Mouse (Mus musculus): Measurements from ENCODE around the gene Gse1. TPM values are rescaled to one million over a fixed set of nuclear protein-coding genes. Genes with fewer than 3 reads are reported as not detected.

The Gse1 gene
- polyA plus RNA-seq, 1 experiment from 2014 or later, result 9.6 TPM

DNA sequence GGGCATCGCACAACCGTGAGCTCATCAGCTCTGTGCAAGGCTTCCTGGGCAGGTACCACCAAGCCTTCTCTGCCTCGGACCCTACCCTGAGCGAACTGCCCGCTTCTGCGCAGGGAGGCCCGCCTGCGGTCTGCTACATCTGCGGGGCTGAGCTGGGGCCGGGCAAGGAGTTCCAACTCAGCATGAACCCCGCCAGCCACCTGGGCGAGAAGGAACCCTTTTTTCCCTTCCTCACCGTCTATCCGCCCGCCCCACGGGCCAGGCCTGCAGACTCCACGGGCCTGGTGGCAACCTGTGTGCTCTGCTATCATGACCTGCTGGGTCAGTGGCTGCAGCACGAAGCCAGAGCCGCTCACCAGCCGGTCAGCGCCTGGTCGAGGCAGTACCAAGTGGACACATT lies 1.8 kb downstream of the Gse1 start:
- WGBS, result 14% methylated on average over 22 of the region's 22 CpGs
- Histone ChIP-seq H3K27ac (no peak overlapping the region; the same call in 1 of the 2 replicates), H3K4me2 (peak overlapping the region; percentile 98), H3K4me3 (peak overlapping the region; percentile 64), H3K36me3 (no peaks in the 10 kb centered on the region), H3K4me1 (peaks cover 81% of the 10 kb centered on the region), H3K27me3 (peaks cover 31% of the 10 kb centered on the region), H3K9ac (peak overlapping the region; percentile 55), H3K9me3 (no peaks in the 10 kb centered on the region)
- ATAC-seq (ENCODE audit: borderline replicate concordance, extremely low read depth, low FRiP score, low TSS enrichment), result no peak

DNA sequence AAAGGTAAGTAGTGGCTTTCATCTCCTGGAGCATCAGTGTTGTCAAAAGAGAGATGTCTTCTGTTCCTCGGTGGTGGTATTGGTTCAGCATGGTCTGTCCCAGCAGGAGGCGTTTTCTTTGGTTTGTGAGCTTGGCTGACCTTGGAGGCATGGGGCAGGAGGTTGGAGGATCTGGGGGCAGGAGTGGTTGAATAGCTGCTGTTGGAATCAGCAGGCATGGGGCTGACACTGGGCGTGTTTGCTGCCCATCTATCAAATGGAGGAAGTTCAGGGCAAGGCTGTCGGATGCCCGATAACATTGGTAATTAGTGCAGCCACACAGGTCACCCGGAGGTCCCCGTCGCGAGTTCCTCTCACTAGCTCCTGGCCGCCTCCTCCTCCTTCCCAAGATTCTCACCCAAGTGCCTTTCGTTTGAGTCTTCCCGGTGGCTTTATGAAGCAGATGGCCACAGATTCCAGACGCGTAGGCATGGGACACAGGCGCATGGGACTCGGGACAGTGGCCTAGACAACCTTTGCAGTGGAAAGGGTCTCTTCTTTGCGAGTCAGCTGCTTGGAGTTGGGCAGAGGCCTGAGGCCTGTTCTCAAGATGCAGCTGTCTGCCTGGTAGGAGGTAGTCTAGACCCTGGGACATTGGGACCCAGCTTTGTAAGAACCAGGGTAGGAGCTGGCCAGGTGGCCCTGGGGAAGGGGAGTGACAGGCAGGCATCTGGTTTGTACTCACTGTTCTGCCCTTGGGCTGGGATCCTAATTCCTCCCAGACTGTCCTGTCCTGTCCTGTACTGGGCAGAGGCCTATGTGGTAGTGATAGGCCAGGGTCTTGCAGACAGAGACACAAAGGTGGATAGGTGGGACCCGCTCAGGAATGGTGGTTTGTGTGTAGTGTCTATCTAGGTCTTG lies 2.7 kb downstream of the Gse1 start:
- peak overlapping the region; percentile 55 for H3K9ac ChIP-seq
- no peak for ATAC-seq (ENCODE audit: borderline replicate concordance, extremely low read depth, low FRiP score, low TSS enrichment)
- peak overlapping the region; percentile 64 for H3K4me3 ChIP-seq
- peaks cover 6% of the 10 kb centered on the region; the same call in 1 of the 2 replicates for H3K36me3 ChIP-seq
- H3K9me3 ChIP-seq, result no peaks in the 10 kb centered on the region
- peak overlapping the region; percentile 98 for H3K4me2 ChIP-seq
- peaks cover 75% of the 10 kb centered on the region for H3K4me1 ChIP-seq
- H3K27ac ChIP-seq, result no peak overlapping the region; the same call in 1 of the 2 replicates
- 26% methylated on average over 18 of the region's 18 CpGs for WGBS
- H3K27me3 ChIP-seq, result peaks cover 31% of the 10 kb centered on the region

DNA sequence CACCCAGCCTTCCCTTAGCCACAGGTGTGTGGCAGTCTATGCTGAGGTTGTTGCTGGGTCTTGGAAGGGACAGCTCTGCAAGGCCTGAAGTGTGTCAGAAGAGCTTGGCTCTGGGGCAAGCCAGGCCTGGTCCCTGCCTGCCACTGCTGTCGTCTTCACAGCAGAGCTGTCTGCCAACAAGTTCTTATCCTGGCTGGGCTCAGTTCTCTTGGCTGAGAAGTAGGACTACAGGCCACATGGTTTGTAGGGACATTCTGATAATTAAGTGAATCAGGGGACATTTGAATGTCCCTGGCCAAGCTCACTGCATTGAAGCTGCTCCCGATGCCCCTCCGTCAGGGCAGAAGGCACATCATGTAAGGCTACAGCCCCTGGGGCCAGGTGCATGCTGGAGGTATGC lies 3.6 kb downstream of the Gse1 start:
- H3K36me3 ChIP-seq, result peaks cover 6% of the 10 kb centered on the region; the same call in 1 of the 2 replicates
- H3K9me3 ChIP-seq, result no peaks in the 10 kb centered on the region
- H3K9ac ChIP-seq, result no peak overlapping the region
- H3K27ac ChIP-seq, result no peak overlapping the region
- H3K4me1 ChIP-seq, result peaks cover 70% of the 10 kb centered on the region
- peak overlapping the region; percentile 64 for H3K4me3 ChIP-seq
- peaks cover 31% of the 10 kb centered on the region for H3K27me3 ChIP-seq
- no peak for ATAC-seq (ENCODE audit: borderline replicate concordance, extremely low read depth, low FRiP score, low TSS enrichment)
- 52% methylated on average over 3 of the region's 3 CpGs for WGBS
- H3K4me2 ChIP-seq, result peak overlapping the region; percentile 98

- H3K27me3 ChIP-seq, result peaks cover 27% of the 10 kb centered on the region
- peak overlapping the region; percentile 98 for H3K4me2 ChIP-seq
- no peak overlapping the region for H3K27ac ChIP-seq
- H3K9ac ChIP-seq, result peak overlapping the region; percentile 8; the same call in 1 of the 2 replicates
- H3K4me3 ChIP-seq, result peak overlapping the region; percentile 64
- WGBS, result 43% methylated on average over 4 of the region's 4 CpGs
- H3K9me3 ChIP-seq, result no peaks in the 10 kb centered on the region
- peaks cover 65% of the 10 kb centered on the region for H3K4me1 ChIP-seq
- no peak for ATAC-seq (ENCODE audit: borderline replicate concordance, extremely low read depth, low FRiP score, low TSS enrichment)
- H3K36me3 ChIP-seq, result peaks cover 6% of the 10 kb centered on the region; the same call in 1 of the 2 replicates
Measured at GRCm38 (mm10) chr8:120232398-120232797, 4.1 kb downstream of the Gse1 start.

GRCm38 (mm10) chr8:120232913-120233312 lies 4.7 kb downstream of the Gse1 start:
- Histone ChIP-seq H3K27me3 (peaks cover 24% of the 10 kb centered on the region), H3K4me2 (peak overlapping the region; percentile 98), H3K36me3 (peaks cover 6% of the 10 kb centered on the region; the same call in 1 of the 2 replicates), H3K9me3 (no peaks in the 10 kb centered on the region), H3K9ac (peak overlapping the region; percentile 8; the same call in 1 of the 2 replicates), H3K27ac (no peak overlapping the region), H3K4me3 (peak overlapping the region; percentile 64), H3K4me1 (peaks cover 60% of the 10 kb centered on the region)
- 27% methylated on average over 13 of the region's 13 CpGs for WGBS
- no peak for ATAC-seq (ENCODE audit: borderline replicate concordance, extremely low read depth, low FRiP score, low TSS enrichment)

GRCm38 (mm10) chr8:120234457-120234856 lies 6.2 kb downstream of the Gse1 start:
- 47% methylated on average over 12 of the region's 12 CpGs for WGBS
- H3K4me1 ChIP-seq, result peaks cover 53% of the 10 kb centered on the region
- H3K36me3 ChIP-seq, result peaks cover 6% of the 10 kb centered on the region; the same call in 1 of the 2 replicates
- no peak overlapping the region for H3K4me3 ChIP-seq
- no peak for ATAC-seq (ENCODE audit: borderline replicate concordance, extremely low read depth, low FRiP score, low TSS enrichment)
- H3K9ac ChIP-seq, result no peak overlapping the region
- H3K9me3 ChIP-seq, result no peaks in the 10 kb centered on the region
- no peak overlapping the region; the same call in 1 of the 2 replicates for H3K4me2 ChIP-seq
- no peak overlapping the region for H3K27ac ChIP-seq
- peaks cover 17% of the 10 kb centered on the region for H3K27me3 ChIP-seq

- 61% methylated on average over 8 of the region's 8 CpGs for WGBS
Measured at GRCm38 (mm10) chr8:120234866-120235265, 6.6 kb downstream of the Gse1 start.

GRCm38 (mm10) chr8:120243222-120243621 lies 15.0 kb downstream of the Gse1 start:
- Histone ChIP-seq H3K4me1 (peaks cover 19% of the 10 kb centered on the region), H3K36me3 (peaks cover 9% of the 10 kb centered on the region; the same call in 1 of the 2 replicates), H3K4me3 (no peak overlapping the region), H3K4me2 (no peak overlapping the region), H3K9ac (no peak overlapping the region), H3K9me3 (no peaks in the 10 kb centered on the region), H3K27ac (peak overlapping the region; percentile 13; the same call in 1 of the 2 replicates), H3K27me3 (no peaks in the 10 kb centered on the region)
- ATAC-seq (ENCODE audit: borderline replicate concordance, extremely low read depth, low FRiP score, low TSS enrichment), result no peak
- 72% methylated on average over 4 of the region's 4 CpGs for WGBS

More at GRCm38 (mm10) chr8:120234866-120235265, 6.6 kb downstream of the Gse1 start:
- Histone ChIP-seq H3K4me1 (peaks cover 49% of the 10 kb centered on the region), H3K27me3 (peaks cover 13% of the 10 kb centered on the region), H3K4me3 (no peak overlapping the region), H3K27ac (no peak overlapping the region), H3K9ac (no peak overlapping the region), H3K4me2 (no peak overlapping the region; the same call in 1 of the 2 replicates), H3K36me3 (peaks cover 6% of the 10 kb centered on the region; the same call in 1 of the 2 replicates), H3K9me3 (no peaks in the 10 kb centered on the region)
- ATAC-seq (ENCODE audit: borderline replicate concordance, extremely low read depth, low FRiP score, low TSS enrichment), result no peak

DNA sequence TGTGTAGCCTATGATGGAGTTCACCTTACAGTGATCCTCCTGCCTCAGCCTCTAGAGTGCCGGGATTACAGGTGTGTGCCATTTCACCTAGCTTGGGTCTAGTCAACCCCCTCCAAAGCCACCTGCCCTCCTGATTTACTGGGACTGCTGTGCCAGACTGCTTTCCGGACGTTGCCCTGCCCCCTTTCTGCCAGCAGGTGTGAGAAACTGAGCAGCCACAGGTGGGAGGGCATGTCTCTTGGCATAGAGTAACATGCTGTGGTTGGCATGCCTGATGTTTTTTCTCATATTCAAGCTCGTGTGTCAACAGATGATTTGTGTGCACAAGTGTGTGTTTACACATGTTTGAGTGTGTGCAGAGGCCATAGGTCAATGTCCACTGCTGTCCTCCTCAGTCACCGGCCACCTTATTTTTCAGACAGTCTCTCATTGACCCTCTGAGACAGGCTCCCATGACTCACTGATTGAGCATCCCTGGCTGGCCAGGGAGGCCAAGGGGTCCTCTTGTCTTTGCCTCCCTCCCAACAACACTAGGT lies 15.7 kb downstream of the Gse1 start:
- no peak overlapping the region for H3K4me3 ChIP-seq
- 78% methylated on average over 5 of the region's 5 CpGs for WGBS
- H3K27me3 ChIP-seq, result no peaks in the 10 kb centered on the region
- no peaks in the 10 kb centered on the region for H3K9me3 ChIP-seq
- H3K36me3 ChIP-seq, result peaks cover 9% of the 10 kb centered on the region; the same call in 1 of the 2 replicates
- H3K9ac ChIP-seq, result no peak overlapping the region
- no peak for ATAC-seq (ENCODE audit: borderline replicate concordance, extremely low read depth, low FRiP score, low TSS enrichment)
- no peak overlapping the region for H3K27ac ChIP-seq
- peaks cover 26% of the 10 kb centered on the region for H3K4me1 ChIP-seq
- H3K4me2 ChIP-seq, result no peak overlapping the region

DNA sequence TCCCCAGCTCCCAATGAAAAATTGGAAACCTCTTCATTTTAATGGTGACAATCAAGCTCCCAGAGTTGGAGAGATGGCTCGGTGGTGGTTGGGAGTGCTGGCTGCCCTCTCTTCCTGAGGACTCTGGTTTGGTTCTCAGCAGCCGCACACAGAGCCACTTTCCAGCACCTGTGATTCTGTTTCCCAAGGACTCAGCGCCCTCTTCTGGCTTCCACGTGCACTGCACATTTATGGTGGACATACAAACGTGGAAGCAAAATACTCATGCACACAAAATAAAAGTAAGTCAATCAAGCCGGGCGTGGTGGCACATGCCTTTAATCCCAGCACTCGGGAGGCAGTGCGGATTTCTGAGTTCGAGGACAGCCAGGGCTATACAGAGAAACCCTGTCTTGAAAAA lies 16.3 kb downstream of the Gse1 start:
- Histone ChIP-seq H3K4me2 (no peak overlapping the region), H3K4me3 (no peak overlapping the region), H3K36me3 (peaks cover 9% of the 10 kb centered on the region; the same call in 1 of the 2 replicates), H3K9ac (no peak overlapping the region), H3K27ac (no peak overlapping the region), H3K27me3 (no peaks in the 10 kb centered on the region), H3K9me3 (no peaks in the 10 kb centered on the region), H3K4me1 (peaks cover 31% of the 10 kb centered on the region)
- 91% methylated on average over 10 of the region's 10 CpGs for WGBS
- ATAC-seq (ENCODE audit: borderline replicate concordance, extremely low read depth, low FRiP score, low TSS enrichment), result no peak

DNA sequence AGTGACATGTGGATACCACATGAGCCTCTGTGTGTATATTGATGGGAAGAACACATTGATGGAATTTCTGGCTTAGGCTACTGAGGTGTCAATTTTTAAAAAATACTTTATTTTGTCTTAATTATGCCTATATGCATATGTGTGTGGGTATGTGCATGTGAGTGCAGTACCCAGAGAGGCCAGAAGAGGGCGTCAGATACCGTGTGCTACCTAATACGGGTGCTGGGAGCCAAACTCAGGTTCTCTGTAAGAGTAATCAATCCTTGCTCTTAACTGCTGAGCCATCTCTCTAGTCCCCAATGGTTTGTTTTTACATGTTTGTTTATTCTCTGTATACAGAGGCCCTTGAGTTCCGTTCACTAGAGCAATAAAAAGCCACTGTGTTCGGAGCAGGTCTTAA lies 19.4 kb downstream of the Gse1 start:
- H3K36me3 ChIP-seq, result peaks cover 9% of the 10 kb centered on the region; the same call in 1 of the 2 replicates
- H3K4me3 ChIP-seq, result no peak overlapping the region
- ATAC-seq (ENCODE audit: borderline replicate concordance, extremely low read depth, low FRiP score, low TSS enrichment), result no peak
- peak overlapping the region; percentile 56; the same call in 1 of the 2 replicates for H3K27ac ChIP-seq
- no peak overlapping the region for H3K9ac ChIP-seq
- 63% methylated on average over 5 of the region's 5 CpGs for WGBS
- H3K27me3 ChIP-seq, result no peaks in the 10 kb centered on the region
- no peak overlapping the region for H3K4me2 ChIP-seq
- H3K4me1 ChIP-seq, result peaks cover 55% of the 10 kb centered on the region
- H3K9me3 ChIP-seq, result no peaks in the 10 kb centered on the region

Data from lung, embryonic 15.5 days (tissue).